Mouse (Mus musculus) olfactory bulb, adult 2 months (tissue): ENCODE data around the gene Rgl2. TPM values are rescaled to one million over a fixed set of nuclear protein-coding genes. Genes with fewer than 3 reads are reported as not detected.
A peak's percentile ranks its signal among the peaks of the same experiment; 100 is the strongest.

Experiments
- H3K27ac ChIP-seq: fragments of 200-500 bp; 2 replicates; pipeline ENCODE4 v1.5.1; 2012; ENCODE audit warnings: low read depth, low read length; ENCODE audit not compliant: insufficient read depth
- H3K4me1 ChIP-seq: fragments of 200-500 bp; 2 replicates; pipeline ENCODE4 v1.6.1; 2012; ENCODE audit warnings: low read length; ENCODE audit not compliant: control insufficient read depth, insufficient read depth
- H3K4me3 ChIP-seq: fragments of 200-500 bp; 2 replicates; pipeline ENCODE4 v1.5.1; 2012; ENCODE audit warnings: mild to moderate bottlenecking, low read depth, low read length, moderate library complexity; ENCODE audit not compliant: insufficient read depth
- CTCF ChIP-seq: fragments of 200-500 bp; IDR thresholded peaks from 2 replicates; pipeline ENCODE4 v1.5.1; 2012; ENCODE audit warnings: low read depth, mild to moderate bottlenecking, low read length, moderate library complexity; ENCODE audit not compliant: insufficient read depth
- POLR2A ChIP-seq: fragments of 200-500 bp; IDR thresholded peaks from 2 replicates; pipeline ENCODE4 v1.6.1; 2012; ENCODE audit warnings: mild to moderate bottlenecking, low read depth, low read length, moderate library complexity; ENCODE audit not compliant: insufficient read depth
- WGBS: fragments of 180-500 bp; shearing (Covaris S2); methylation state at CpG from one replicate; pipeline ENCODE4 v1.1.7; 2018; 5-methylcytosine and 5-hydroxymethylcytosine counted together
- polyA plus RNA-seq: library from polyadenylated mRNA; stranded (reverse); fragments of >200 nt; gene quantifications from 2 replicates; pipeline ENCODE4 v1.2.4, GENCODE M21; 2012; ENCODE audit warnings: low replicate concordance; ENCODE audit not compliant: missing spikeins, insufficient read depth, insufficient read length

Rgl2 gene
- polyA plus RNA-seq, 1 experiment = 671 TPM

- H3K4me3 ChIP-seq = no peak overlapping the region
- no peak overlapping the region for H3K27ac ChIP-seq
- TF ChIP-seq POLR2A (no peak), CTCF (no peak)
- peaks cover 30% of the 10 kb centered on the region for H3K4me1 ChIP-seq
- WGBS = 87% methylated on average over 7 of the region's 7 CpGs
These were observed 8.0 kb upstream of the Rgl2 start for GRCm38 (mm10) chr17:33921361-33921760.

GRCm38 (mm10) chr17:33924577-33925283 lies 4.6 kb upstream of the Rgl2 start:
- Histone ChIP-seq H3K4me1 (peaks cover 15% of the 10 kb centered on the region), H3K4me3 (no peak overlapping the region), H3K27ac (no peak overlapping the region)
- 83% methylated on average over 10 of the region's 10 CpGs for WGBS
- TF ChIP-seq CTCF = no peak
- TF ChIP-seq POLR2A = no peak

GRCm38 (mm10) chr17:33925406-33926116 lies 3.8 kb upstream of the Rgl2 start:
- Histone ChIP-seq H3K4me1 (peaks cover 8% of the 10 kb centered on the region), H3K4me3 (no peak overlapping the region), H3K27ac (no peak overlapping the region)
- TF ChIP-seq POLR2A (no peak), CTCF (no peak)
- 83% methylated on average over 21 of the region's 21 CpGs for WGBS

GRCm38 (mm10) chr17:33926207-33926932 lies 3.0 kb upstream of the Rgl2 start:
- WGBS = 77% methylated on average over 17 of the region's 17 CpGs
- peaks cover 9% of the 10 kb centered on the region for H3K4me1 ChIP-seq
- H3K4me3 ChIP-seq = no peak overlapping the region
- no peak overlapping the region for H3K27ac ChIP-seq
- no peak for TF ChIP-seq CTCF
- no peak for TF ChIP-seq POLR2A

- TF ChIP-seq CTCF = no peak
- no peak for TF ChIP-seq POLR2A
- Histone ChIP-seq H3K4me3 (peak overlapping the region; percentile 77; the same call in 1 of the 2 replicates), H3K27ac (no peak overlapping the region), H3K4me1 (peaks cover 12% of the 10 kb centered on the region)
- WGBS = 55% methylated on average over 21 of the region's 21 CpGs
These were observed 944 bp upstream of the Rgl2 start for GRCm38 (mm10) chr17:33928251-33928947.

- WGBS = under 1% methylated on average over 45 of the region's 45 CpGs
- Histone ChIP-seq H3K4me1 (peaks cover 12% of the 10 kb centered on the region), H3K27ac (peak overlapping the region; percentile 42), H3K4me3 (peak overlapping the region; percentile 77)
- TF ChIP-seq POLR2A = no peak
These were observed 1.2 kb downstream of the Rgl2 start for GRCm38 (mm10) chr17:33930280-33931158.

GRCm38 (mm10) chr17:33931159-33931866 lies 2.0 kb downstream of the Rgl2 start:
- Histone ChIP-seq H3K4me1 (peaks cover 12% of the 10 kb centered on the region), H3K27ac (no peak overlapping the region), H3K4me3 (peak overlapping the region; percentile 77)
- WGBS = 34% methylated on average over 18 of the region's 18 CpGs
- no peak for TF ChIP-seq POLR2A
- TF ChIP-seq CTCF = no peak
